Mouse (Mus musculus): ENCODE measurements around the gene Timm13.

Gene Timm13

GRCm38 (mm10) chr10:80900318-80901247 is at the start of gene Timm13:
Gene Timm13, minus strand, starts transcription at chr10:80900969.
- in situ Hi-C loops (cut with MboI, MseI), result no loop called here

DNA sequence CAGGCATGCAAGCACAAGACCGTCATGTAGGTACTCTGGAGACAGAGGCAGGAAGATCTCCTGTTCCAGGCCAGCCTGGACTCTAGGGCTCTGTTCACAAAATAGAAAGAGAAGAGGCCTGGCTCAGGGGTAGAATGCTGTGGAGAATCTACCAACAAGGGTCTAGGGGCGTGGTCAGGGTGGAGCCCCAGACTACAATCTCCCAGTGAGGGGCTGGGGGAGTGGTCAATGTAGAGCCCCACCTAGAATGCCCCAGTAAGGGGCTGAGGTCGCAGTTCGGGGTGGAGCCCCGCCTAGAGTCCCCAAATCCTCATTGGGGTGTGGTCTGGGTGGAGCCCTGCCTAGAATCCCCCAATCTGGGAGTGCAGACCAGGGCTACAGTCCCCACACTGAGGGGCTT is 49.5 kb upstream of the Timm13 start:
- in situ Hi-C loops (cut with MboI, MseI), result loop anchor here (5.0 kb wide), 1 partner anchor 37 kb away; no protein-coding TSS in a partner anchor

DNA sequence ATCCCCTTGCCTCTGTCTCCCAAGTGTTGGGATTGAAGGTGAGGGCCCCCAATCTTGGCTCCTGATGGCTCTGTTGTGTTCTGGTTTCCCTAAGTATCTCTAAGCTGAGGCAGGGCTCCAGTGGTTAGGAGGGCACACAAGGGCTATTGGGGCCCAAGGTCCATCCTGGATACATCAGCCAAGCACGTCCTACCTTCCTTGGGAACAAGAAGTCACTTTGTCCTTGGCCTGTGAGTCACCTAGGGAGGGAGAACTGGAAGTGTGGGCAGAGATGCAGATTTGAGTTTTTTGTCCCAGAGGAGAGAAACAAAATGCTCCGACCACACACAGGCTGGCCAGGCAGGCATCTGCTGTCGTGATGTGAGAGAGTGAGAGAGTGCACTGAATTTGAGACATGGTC is 48.3 kb upstream of the Timm13 start:
- in situ Hi-C loops (cut with MboI, MseI), result no loop called here

DNA sequence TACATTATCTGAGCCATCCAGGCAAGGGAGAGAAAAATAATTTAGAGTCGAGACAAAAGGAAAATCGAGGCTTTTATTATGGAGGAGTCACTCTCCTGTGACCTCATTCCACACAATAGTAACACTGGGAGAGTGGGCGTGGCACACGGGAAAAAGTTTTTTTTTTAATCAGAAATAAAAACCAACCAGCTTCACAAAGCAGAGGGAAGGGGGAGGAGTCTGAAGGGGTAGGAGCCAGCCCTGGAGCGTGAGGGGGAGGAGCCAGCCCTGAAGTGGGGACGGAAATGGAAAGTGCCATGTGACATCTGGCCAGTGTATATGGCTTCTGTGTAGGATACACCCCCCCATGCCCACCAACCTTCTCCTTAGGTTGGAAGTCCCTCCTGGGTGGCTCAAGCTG is 47.8 kb upstream of the Timm13 start:
- in situ Hi-C loops (cut with MboI, MseI), result no loop called here

- in situ Hi-C loops (cut with MboI, MseI), result no loop called here
Measured at GRCm38 (mm10) chr10:80947802-80948201, 47.0 kb upstream of the Timm13 start.

DNA sequence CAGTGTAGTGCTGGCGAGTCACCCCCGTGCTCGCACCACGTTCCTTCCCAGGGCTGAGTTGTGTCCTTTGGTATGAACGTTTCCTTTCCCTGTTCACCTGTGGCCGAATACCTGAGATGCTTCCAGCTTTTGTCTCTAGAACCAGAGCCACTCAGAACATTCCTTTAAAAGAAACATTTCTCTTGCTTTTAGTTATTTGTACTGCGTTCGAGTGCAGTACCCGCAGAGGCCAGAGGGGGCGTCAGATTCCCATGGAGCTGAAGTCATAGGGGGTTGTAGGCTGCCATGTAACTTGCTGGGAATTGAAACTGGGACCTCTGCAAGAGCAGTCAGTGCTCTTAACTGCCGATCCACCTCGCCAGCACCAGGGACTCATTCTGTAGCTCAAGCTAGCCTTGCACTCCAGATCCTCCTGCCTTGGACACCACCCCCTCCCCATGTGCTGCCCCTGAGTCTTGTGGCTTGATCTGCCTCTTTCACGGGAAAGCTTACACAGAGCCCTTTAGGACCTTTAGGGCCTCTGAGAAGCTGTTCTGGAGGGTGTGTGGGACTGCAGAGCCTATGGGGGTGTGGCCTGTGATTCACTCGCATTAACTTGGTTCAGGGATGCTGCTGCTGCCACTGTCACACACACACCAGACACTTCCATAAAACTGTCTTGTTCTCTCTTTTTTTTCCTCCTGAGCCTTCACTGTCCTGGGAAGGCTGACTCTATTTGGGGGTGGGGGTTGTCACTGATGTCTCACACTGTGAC is 46.1 kb upstream of the Timm13 start:
- in situ Hi-C loops (cut with MboI, MseI), result no loop called here

- in situ Hi-C loops (cut with MboI, MseI), result no loop called here
Measured at GRCm38 (mm10) chr10:80944231-80944630, 43.5 kb upstream of the Timm13 start.

GRCm38 (mm10) chr10:80943701-80944100 is 42.9 kb upstream of the Timm13 start:
- in situ Hi-C loops (cut with MboI, MseI), result no loop called here

GRCm38 (mm10) chr10:80942919-80943318 is 42.1 kb upstream of the Timm13 start:
- in situ Hi-C loops (cut with MboI, MseI), result no loop called here

- in situ Hi-C loops (cut with MboI, MseI), result no loop called here
Measured at GRCm38 (mm10) chr10:80940988-80941347, 40.2 kb upstream of the Timm13 start.

GRCm38 (mm10) chr10:80940320-80940987 is 39.7 kb upstream of the Timm13 start:
- in situ Hi-C loops (cut with MboI, MseI), result no loop called here

GRCm38 (mm10) chr10:80939671-80940070 is 38.9 kb upstream of the Timm13 start:
- in situ Hi-C loops (cut with MboI, MseI), result no loop called here

- in situ Hi-C loops (cut with MboI, MseI), result no loop called here
Measured at GRCm38 (mm10) chr10:80938831-80939550, 38.2 kb upstream of the Timm13 start.

- in situ Hi-C loops (cut with MboI, MseI), result no loop called here
Measured at GRCm38 (mm10) chr10:80937646-80938045, 36.9 kb upstream of the Timm13 start.

DNA sequence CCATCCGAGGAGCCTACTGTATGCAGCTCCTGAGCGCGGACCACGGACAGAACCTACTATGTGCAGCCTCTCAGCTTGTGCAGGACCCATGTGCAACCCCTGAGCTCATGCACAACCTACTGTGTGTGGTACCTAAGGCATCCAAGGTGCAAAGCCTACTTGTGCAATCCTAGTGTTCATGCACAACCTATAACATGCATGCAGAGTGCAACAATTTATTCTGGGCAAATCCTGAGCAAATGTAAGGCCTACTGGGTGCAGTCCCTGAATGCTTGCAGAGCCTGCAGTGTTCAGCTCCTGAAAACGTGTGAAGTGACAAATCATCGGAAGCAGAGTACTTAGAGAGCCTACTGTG is 36.0 kb upstream of the Timm13 start:
- in situ Hi-C loops (cut with MboI, MseI), result no loop called here

DNA sequence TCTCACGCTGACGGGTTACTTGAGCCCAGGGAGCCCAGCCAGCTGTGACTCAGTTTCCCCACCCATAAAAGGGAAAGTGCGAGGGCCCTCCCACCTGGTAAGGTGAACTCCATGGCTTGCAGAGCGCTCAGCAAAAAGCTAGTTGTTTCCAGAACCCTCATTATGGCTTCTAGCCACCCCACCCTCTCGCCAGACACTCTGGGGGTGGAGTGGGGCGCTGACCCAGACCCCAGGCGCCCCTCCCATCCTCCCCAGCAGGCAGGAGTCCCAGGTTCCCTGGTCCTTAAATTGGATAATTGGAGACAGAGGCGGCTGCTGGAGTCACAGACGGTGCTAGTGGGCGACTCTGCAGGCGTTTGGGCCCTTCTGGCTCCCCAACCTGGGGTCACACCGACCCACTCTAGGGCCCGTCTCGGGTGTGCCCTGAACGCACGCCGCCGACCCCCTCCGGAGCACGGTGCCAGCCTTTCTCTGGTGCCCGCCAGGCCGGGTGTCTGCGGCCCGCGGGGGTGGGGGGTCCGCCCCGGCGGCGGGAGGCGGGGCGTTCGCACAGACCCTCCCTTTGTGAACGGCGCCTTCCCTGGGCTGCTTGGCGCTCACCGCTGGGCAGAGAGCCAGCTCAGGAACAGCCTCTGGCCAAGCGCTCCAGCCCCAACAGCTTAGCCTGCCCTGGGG is 35.5 kb upstream of the Timm13 start:
- in situ Hi-C loops (cut with MboI, MseI), result no loop called here

- in situ Hi-C loops (cut with MboI, MseI), result no loop called here
Measured at GRCm38 (mm10) chr10:80935698-80936097, 34.9 kb upstream of the Timm13 start.

DNA sequence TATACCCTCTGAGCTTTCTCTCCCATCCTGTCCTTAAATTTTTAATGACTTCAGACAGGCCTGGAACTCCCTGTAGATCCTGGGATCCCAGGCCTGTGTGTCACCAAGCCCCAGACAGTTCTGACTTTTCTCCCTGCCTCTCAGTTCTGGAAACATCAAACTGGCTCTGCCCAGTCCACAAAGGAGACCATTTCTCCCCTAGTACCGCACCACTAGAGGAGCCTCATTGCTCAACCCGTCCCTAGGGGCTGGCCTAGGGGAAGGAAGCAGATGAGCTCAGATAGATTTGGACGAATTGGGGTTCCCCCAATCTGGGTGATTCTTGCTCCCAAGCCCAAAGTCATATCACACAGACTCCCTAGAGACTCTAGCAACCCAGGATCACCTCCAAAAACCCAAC is 34.5 kb upstream of the Timm13 start:
- in situ Hi-C loops (cut with MboI, MseI), result no loop called here

DNA sequence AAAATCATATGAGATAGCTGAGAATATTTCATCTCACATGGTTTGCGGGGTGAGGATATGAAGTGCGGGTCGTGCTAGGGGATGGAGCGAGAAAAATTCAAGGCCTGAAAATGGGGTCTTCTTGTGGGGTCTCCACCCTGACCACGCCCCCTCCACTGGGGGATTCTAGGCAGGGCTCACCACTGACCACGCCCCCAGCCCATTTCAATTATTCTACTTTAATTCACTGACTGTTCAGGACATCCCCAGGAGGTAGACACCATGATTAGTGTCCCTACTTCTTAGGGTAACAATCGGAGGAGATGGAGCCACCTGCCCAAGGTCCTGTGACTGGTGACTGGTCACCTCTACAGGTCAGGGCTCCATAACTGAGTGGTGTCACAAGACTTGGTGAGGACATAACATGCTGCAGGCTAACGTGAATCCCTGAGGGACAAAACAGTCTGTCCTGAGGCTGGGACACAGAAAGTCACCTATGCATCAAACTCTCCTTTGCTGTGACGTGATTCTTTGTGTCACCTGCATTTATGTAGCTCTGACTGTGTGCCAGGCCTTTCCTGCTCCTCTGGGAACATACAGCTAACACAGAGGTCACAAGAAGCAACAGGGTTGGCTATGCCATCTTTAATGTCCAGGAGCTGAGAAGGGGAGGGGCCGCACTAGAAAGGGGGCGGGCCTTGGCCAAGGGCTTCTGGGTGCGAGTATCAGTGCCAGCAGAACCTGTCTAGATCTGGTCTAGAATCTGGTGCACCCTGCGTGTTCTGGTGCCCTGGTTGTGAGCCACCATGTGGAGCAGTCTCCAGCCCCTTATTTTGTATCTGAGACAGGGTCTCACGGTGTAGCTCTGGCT is 33.6 kb upstream of the Timm13 start:
- in situ Hi-C loops (cut with MboI, MseI), result no loop called here

- in situ Hi-C loops (cut with MboI, MseI), result no loop called here
Measured at GRCm38 (mm10) chr10:80933421-80933979, 32.7 kb upstream of the Timm13 start.
